Mouse (Mus musculus) liver, adult 10 weeks (tissue): ENCODE results near the gene Naa60. TPM values are rescaled to one million over a fixed set of nuclear protein-coding genes. Genes with fewer than 3 reads are reported as not detected.

Source experiments
- polyA plus RNA-seq: library from polyadenylated mRNA; stranded (reverse); fragments of 350-450 nt; fragmentation: Illumina TruSeq; extraction: RNeasy Lipid Tissue Mini Kit (QIAGEN cat#74804); gene quantifications from one replicate; pipeline ENCODE4 v1.2.3, GENCODE M21; 2014; ENCODE audit warnings: low read depth, low replicate concordance

Gene Naa60
- polyA plus RNA-seq, result 130 TPM

GRCm38 (mm10) chr16:3872216-3873047 is at the start of gene Naa60:
TSS of gene Naa60 (plus strand) at chr16:3872375.

GRCm38 (mm10) chr16:3830588-3831109 is 41.5 kb upstream of the Naa60 start, which contains the start of gene Olfr15:
TSS of gene Olfr15 (plus strand) at chr16:3830878.

GRCm38 (mm10) chr16:3846711-3847518 is 25.3 kb upstream of the Naa60 start, which contains the start of gene Zfp174:
TSS of gene Zfp174 (plus strand) at chr16:3847268.

GRCm38 (mm10) chr16:3884201-3885064 is 12.3 kb downstream of the Naa60 start, which contains the start of the genes Zfp597 and Gm20695:
TSS of gene Zfp597 (minus strand) at chr16:3884561.
TSS of gene Gm20695 (plus strand) at chr16:3884648.

GRCm38 (mm10) chr16:3908537-3909111 is 36.4 kb downstream of the Naa60 start, which contains the start of the genes 1700037C18Rik and Cluap1:
TSS of gene 1700037C18Rik (minus strand) at chr16:3908689.
TSS of gene Cluap1 (plus strand) at chr16:3908801.

Other genes with a start within 250 kb of the Naa60 start
- gene Mefv, start 154.3 kb upstream of the Naa60 start, polyA plus RNA-seq, result 0.19 TPM
- 14.5 TPM for gene Zfp263, start 128.3 kb upstream of the Naa60 start, polyA plus RNA-seq
- gene Olfr15, start 41.5 kb upstream of the Naa60 start, polyA plus RNA-seq, result not detected
- 1.5 TPM for gene Zfp174, start 25.1 kb upstream of the Naa60 start, polyA plus RNA-seq
- 7.1 TPM for gene Zfp597, start 12.2 kb downstream of the Naa60 start, polyA plus RNA-seq
- 2.5 TPM for gene Gm20695, start 12.3 kb downstream of the Naa60 start, polyA plus RNA-seq
- not detected for gene 1700037C18Rik, start 36.3 kb downstream of the Naa60 start, polyA plus RNA-seq
- 6.0 TPM for gene Cluap1, start 36.4 kb downstream of the Naa60 start, polyA plus RNA-seq
- 0.19 TPM for gene Nlrc3, start 104.3 kb downstream of the Naa60 start, polyA plus RNA-seq
- 0.74 TPM for gene Slx4, start 131.4 kb downstream of the Naa60 start, polyA plus RNA-seq
- not detected for gene Dnase1, start 164.6 kb downstream of the Naa60 start, polyA plus RNA-seq
- 70.7 TPM for gene Trap1, start 205.5 kb downstream of the Naa60 start, polyA plus RNA-seq